28 mouse cellular contexts compared by ENCODE assay signal in genomic region chr3:85478731-85479130, GRCm38 (mm10).
"Had no signal": no experiment of that assay in that cellular context is flagged by ENCODE, and none has a peak within 500 bp of the region (broad histone marks: within the 10 kb centered on the region; RNA-seq: fewer than 3 reads in every experiment).

No protein-coding gene starts in this region.

- H3K27me3 ChIP-seq: heart, embryonic 13.5 days; heart, embryonic 15.5 days; hindbrain, embryonic 12.5 days; intestine, embryonic 15.5 days; limb, embryonic 12.5 days; liver, embryonic 13.5 days; liver, embryonic 15.5 days had no signal

- DNase-seq: gastrocnemius, adult 2 months; gastrocnemius, postnatal 10 days; gastrocnemius, postnatal 25 days; heart, adult 2 months; heart, postnatal 14 days; heart, postnatal 36 days; kidney, adult 2 months; kidney, adult 9 months; kidney, postnatal 10 days; kidney, postnatal 25 days; kidney, postnatal 4 days; layer of hippocampus, adult 9-11 months; liver; liver, embryonic 13.5 days; liver, postnatal 0 days had no signal

- H3K27ac ChIP-seq: gastrocnemius, adult 2 months; heart, adult 2 months; heart, embryonic 13.5 days; heart, embryonic 15.5 days; hindbrain, embryonic 10.5 days; hindbrain, embryonic 12.5 days; hindbrain, embryonic 14.5 days; intestine, embryonic 15.5 days; left cerebral cortex, adult 2 months; limb, embryonic 10.5 days; limb, embryonic 12.5 days; liver, embryonic 13.5 days; liver, embryonic 15.5 days had no signal

- ATAC-seq: hindbrain, embryonic 16.5 days; inflammation-experienced regulatory T-cells, adult 6 months; intestine, embryonic 15.5 days; intestine, postnatal 0 days; liver, postnatal 0 days had no signal

- H3K4me1 ChIP-seq: heart, embryonic 15.5 days; hindbrain, embryonic 10.5 days; hindbrain, embryonic 12.5 days; intestine, embryonic 15.5 days; limb, embryonic 12.5 days; liver, embryonic 13.5 days; liver, embryonic 15.5 days had no signal

- H3K4me3 ChIP-seq: gastrocnemius, adult 2 months; heart, adult 2 months; heart, embryonic 13.5 days; heart, embryonic 15.5 days; hindbrain, embryonic 10.5 days; hindbrain, embryonic 12.5 days; intestine, embryonic 15.5 days; left cerebral cortex, adult 2 months; limb, embryonic 10.5 days; limb, embryonic 12.5 days; liver, embryonic 13.5 days; liver, embryonic 15.5 days had no signal
